Mouse (Mus musculus) bone marrow macrophage, adult 2 months (primary cell): ENCODE results near the gene Plpp3.

Source experiments
- CTCF ChIP-seq: IDR thresholded peaks from 2 replicates; pipeline ENCODE4 v1.5.1; 2012; ENCODE audit warnings: low read depth, mild to moderate bottlenecking, low read length, moderate library complexity
- POLR2A ChIP-seq: IDR thresholded peaks from 2 replicates; pipeline ENCODE4 v1.6.1; 2012; ENCODE audit warnings: mild to moderate bottlenecking, low read depth, low read length, borderline replicate concordance

DNA sequence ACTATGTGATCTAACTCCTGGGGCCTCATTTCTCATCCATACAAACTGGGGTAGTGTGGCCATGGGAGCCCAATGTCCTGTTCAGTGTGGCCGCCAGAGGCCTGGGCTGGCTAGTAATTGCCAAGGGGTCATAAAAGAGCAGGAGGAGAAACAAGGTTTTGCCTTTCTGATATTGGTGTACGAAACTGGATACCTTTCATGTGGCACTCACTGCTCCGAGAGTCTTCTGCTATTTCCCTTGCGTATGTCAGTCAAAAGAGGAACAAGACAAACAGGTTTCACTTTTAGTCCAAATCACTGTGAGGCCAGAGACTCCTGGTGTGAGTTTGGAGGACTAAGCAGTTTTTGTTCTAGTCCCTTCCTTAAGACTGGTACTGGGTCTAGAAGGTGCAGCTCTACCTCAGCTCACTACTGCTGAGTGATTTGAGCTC lies 6.8 kb downstream of the Plpp3 start:
- no peak for TF ChIP-seq CTCF
- TF ChIP-seq POLR2A: no peak
